Mouse (Mus musculus): Measurements from ENCODE around the gene Phf12.

Phf12 gene

GRCm38 (mm10) chr11:77973520-77973919 is 9.0 kb upstream of the Phf12 start:
- DNase-seq: no peak

- DNase-seq: no peak
Measured at GRCm38 (mm10) chr11:77974325-77974724, 8.2 kb upstream of the Phf12 start.

GRCm38 (mm10) chr11:77975873-77976272 is 6.7 kb upstream of the Phf12 start:
- DNase-seq: no peak

GRCm38 (mm10) chr11:77978161-77978560 is 4.4 kb upstream of the Phf12 start:
- no peak for DNase-seq

- DNase-seq: no peak
Measured at GRCm38 (mm10) chr11:77979221-77979809, 3.2 kb upstream of the Phf12 start.

GRCm38 (mm10) chr11:77980281-77981204 is 2.0 kb upstream of the Phf12 start:
- DNase-seq: peak; percentile 50 to 52

GRCm38 (mm10) chr11:77981609-77982440 is 729 bp upstream of the Phf12 start:
- DNase-seq: peak; percentile 99

- DNase-seq: peak; percentile 49 to 55
Measured at GRCm38 (mm10) chr11:77983191-77983936, 810 bp downstream of the Phf12 start.

GRCm38 (mm10) chr11:77983937-77984835 is 1.6 kb downstream of the Phf12 start:
- peak; percentile 50 to 65 for DNase-seq

- DNase-seq: peak; percentile 33 to 44
Measured at GRCm38 (mm10) chr11:77984836-77985231, 2.3 kb downstream of the Phf12 start.

- no peak for DNase-seq
Measured at GRCm38 (mm10) chr11:77985541-77986065, 3.0 kb downstream of the Phf12 start.

- DNase-seq: no peak
Measured at GRCm38 (mm10) chr11:77989071-77989690, 6.6 kb downstream of the Phf12 start.

GRCm38 (mm10) chr11:77995556-77995955 is 13.0 kb downstream of the Phf12 start:
- DNase-seq: no peak

- DNase-seq: no peak
Measured at GRCm38 (mm10) chr11:78006446-78006845, 23.9 kb downstream of the Phf12 start.

- peak; percentile 63 to 67 for DNase-seq
Measured at GRCm38 (mm10) chr11:78019676-78020075, 37.1 kb downstream of the Phf12 start.

GRCm38 (mm10) chr11:78023607-78024006 is 41.1 kb downstream of the Phf12 start:
- peak in 1 of 2 experiments; percentile 28 for DNase-seq

- no peak for DNase-seq
Measured at GRCm38 (mm10) chr11:78029240-78029639, 46.7 kb downstream of the Phf12 start.

GRCm38 (mm10) chr11:78030600-78030999 is 48.0 kb downstream of the Phf12 start:
- no peak for DNase-seq

- DNase-seq: no peak
Measured at GRCm38 (mm10) chr11:78031389-78031788, 48.8 kb downstream of the Phf12 start.
